In genomic region chr2:172949051-172949450, GRCm38 (mm10) we compare ENCODE assay signal across 14 mouse cellular contexts. TPM values are rescaled to one million over a fixed set of nuclear protein-coding genes. Genes with fewer than 3 reads are reported as not detected.
DNase-seq lines count a peak whose midpoint lies in the region; ATAC-seq and TF ChIP-seq lines count a peak whose summit lies in the region.
"Had no signal": no experiment of that assay in that cellular context is flagged by ENCODE, and none has a peak within 500 bp of the region (broad histone marks: within the 10 kb centered on the region; RNA-seq: fewer than 3 reads in every experiment).

No protein-coding gene starts in this region.

- no peak for ATAC-seq in heart, embryonic 16.5 days (replicated peaks; ENCODE audit: extremely low read depth, insufficient read depth, low FRiP score)
- ATAC-seq in lung, embryonic 14.5 days (ENCODE audit: insufficient read depth): no peak
- ATAC-seq in embryonic facial prominence, embryonic 14.5 days (ENCODE audit: low read depth): no peak

- H3K27me3 ChIP-seq in heart, embryonic 16.5 days (ENCODE audit: control insufficient read depth, insufficient read depth, low read length): no peaks in the 10 kb centered on the region; the same call in 1 of the 2 replicates
- no peaks in the 10 kb centered on the region for H3K27me3 ChIP-seq in lung, embryonic 14.5 days (ENCODE audit: insufficient read depth, low read length)
- H3K27me3 ChIP-seq in embryonic facial prominence, embryonic 14.5 days (replicated peaks; ENCODE audit: control insufficient read depth, insufficient read depth, low read length): no peaks in the 10 kb centered on the region; the same call in 1 of the 2 replicates
- H3K27me3 ChIP-seq: embryonic facial prominence, embryonic 15.5 days had no signal

- 31% methylated on average over 5 of the region's 5 CpGs for WGBS in heart, embryonic 16.5 days
- WGBS in lung, embryonic 14.5 days: 28% methylated on average over 5 of the region's 5 CpGs
- 33% methylated on average over 5 of the region's 5 CpGs for WGBS in embryonic facial prominence, embryonic 14.5 days

- no peak overlapping the region for H3K27ac ChIP-seq in heart, embryonic 16.5 days (ENCODE audit: low read length)
- no peak overlapping the region for H3K27ac ChIP-seq in lung, embryonic 14.5 days (ENCODE audit: low read depth)
- no peak overlapping the region for H3K27ac ChIP-seq in embryonic facial prominence, embryonic 14.5 days (replicated peaks; ENCODE audit: low read depth, low read length)
- H3K27ac ChIP-seq: embryonic facial prominence, embryonic 15.5 days; neural tube, embryonic 12.5 days had no signal

- H3K4me1 ChIP-seq in heart, embryonic 16.5 days (ENCODE audit: control insufficient read depth, insufficient read depth, low read length): peaks cover 17% of the 10 kb centered on the region
- no peaks in the 10 kb centered on the region for H3K4me1 ChIP-seq in lung, embryonic 14.5 days (ENCODE audit: insufficient read depth)
- 0 out of 2 replicates have a peak, but pooled peaks cover 4% of the 10 kb centered on the region for H3K4me1 ChIP-seq in embryonic facial prominence, embryonic 14.5 days (ENCODE audit: control insufficient read depth, insufficient read depth, low read length)
- H3K4me1 ChIP-seq: neural tube, embryonic 12.5 days had no signal

- 0 out of 2 replicates have a peak overlapping the region, but pooled peaks have one; percentile 29 for H3K9ac ChIP-seq in heart, embryonic 16.5 days (ENCODE audit: low read length)
- H3K9ac ChIP-seq in lung, embryonic 14.5 days: no peak overlapping the region
- H3K9ac ChIP-seq in embryonic facial prominence, embryonic 14.5 days (ENCODE audit: low read depth, low read length): no peak overlapping the region
- H3K9ac ChIP-seq: embryonic facial prominence, embryonic 15.5 days; neural tube, embryonic 12.5 days had no signal

- H3K9me3 ChIP-seq in heart, embryonic 16.5 days (replicated peaks; ENCODE audit: control insufficient read depth, low read length): 0 out of 2 replicates have a peak, but pooled peaks cover 3% of the 10 kb centered on the region
- H3K9me3 ChIP-seq in lung, embryonic 14.5 days (ENCODE audit: low read depth, low read length): no peaks in the 10 kb centered on the region; the same call in 1 of the 2 replicates
- H3K9me3 ChIP-seq in embryonic facial prominence, embryonic 14.5 days (ENCODE audit: control insufficient read depth, low read length): no peaks in the 10 kb centered on the region
- H3K9me3 ChIP-seq: embryonic facial prominence, embryonic 15.5 days had no signal

- DNase-seq in heart, postnatal 25 days (ENCODE audit: low spot score): no peak
- peak; percentile 68 for DNase-seq in lung, embryonic 14.5 days
- DNase-seq in lung, postnatal 14 days: no peak
- DNase-seq in R1 (ENCODE audit: low read depth, low spot score): peak; percentile 49
- DNase-seq in embryonic facial prominence, embryonic 14.5 days (ENCODE audit: low spot score): peak; percentile 32
- no peak for DNase-seq in adrenal gland, postnatal 14 days
- DNase-seq in thymus, adult 18-20 months: no peak
- DNase-seq: adrenal gland, adult 2 months; cerebellum, adult 18-20 months had no signal

- H3K4me3 ChIP-seq in heart, embryonic 16.5 days (ENCODE audit: low read length): no peak overlapping the region
- H3K4me3 ChIP-seq in lung, embryonic 14.5 days (ENCODE audit: low read depth, low read length): no peak overlapping the region
- no peak overlapping the region for H3K4me3 ChIP-seq in embryonic facial prominence, embryonic 14.5 days (ENCODE audit: low read depth, low read length)
- H3K4me3 ChIP-seq: embryonic facial prominence, embryonic 15.5 days; neural tube, embryonic 12.5 days had no signal

- peak; percentile 48 for TF ChIP-seq CTCF in lung, embryonic 14.5 days (IDR thresholded peaks at IDR 0.05; ENCODE audit: low read depth)

- H3K36me3 ChIP-seq in heart, embryonic 16.5 days (ENCODE audit: control insufficient read depth, insufficient read depth): no peaks in the 10 kb centered on the region
- H3K36me3 ChIP-seq in lung, embryonic 14.5 days (ENCODE audit: insufficient read depth): no peaks in the 10 kb centered on the region
- H3K36me3 ChIP-seq in embryonic facial prominence, embryonic 14.5 days (ENCODE audit: control insufficient read depth, insufficient read depth, low read length): no peaks in the 10 kb centered on the region
- H3K36me3 ChIP-seq: embryonic facial prominence, embryonic 15.5 days; neural tube, embryonic 12.5 days had no signal

- no peak overlapping the region for H3K4me2 ChIP-seq in heart, embryonic 16.5 days (ENCODE audit: low read depth, low read length)
- no peak overlapping the region for H3K4me2 ChIP-seq in lung, embryonic 14.5 days
- no peak overlapping the region for H3K4me2 ChIP-seq in embryonic facial prominence, embryonic 14.5 days (ENCODE audit: low read depth, low read length)
- H3K4me2 ChIP-seq: embryonic facial prominence, embryonic 15.5 days; neural tube, embryonic 12.5 days had no signal

- intact Hi-C loops in heart, postnatal 25 days (cut with DNase I): loop anchor here (5.0 kb wide), 1 partner anchor 117 kb away; no protein-coding TSS in a partner anchor

RNA-seq across cellular contexts. Expression of gene Bmp7, which starts 8.9 kb away (rescaled TPM):
- polyA plus RNA-seq in heart, embryonic 16.5 days (2015; fragmentation: Nextera tagmentation; extraction: Ambion mirVana): 32.8 and 33.3 TPM in 2 replicates
- 1 to 10 TPM in 1 of 2 experiments, under 1 TPM in 1; 0.83 to 1.6 TPM for total RNA-seq in heart, postnatal 25 days (2021)
- polyA plus RNA-seq in lung, embryonic 14.5 days (2014; fragmentation: Nextera tagmentation; extraction: Ambion mirVana): 9.6 and 10.7 TPM in 2 replicates
- 25.6 and 26.6 TPM in 2 replicates for polyA plus RNA-seq in embryonic facial prominence, embryonic 14.5 days (2014; fragmentation: Nextera tagmentation; extraction: Ambion mirVana)
- 15.2 and 15.9 TPM in 2 replicates for total RNA-seq in adrenal gland, postnatal 14 days (2021)
- total RNA-seq: MEL had no signal

RNA-seq across cellular contexts. Expression of gene Spo11, which starts 28.4 kb away (rescaled TPM):
- 0.69 and 1.6 TPM in 2 replicates for polyA plus RNA-seq in heart, embryonic 16.5 days (2015; fragmentation: Nextera tagmentation; extraction: Ambion mirVana)
- not detected for total RNA-seq in heart, postnatal 25 days (2021)
- polyA plus RNA-seq in lung, embryonic 14.5 days (2014; fragmentation: Nextera tagmentation; extraction: Ambion mirVana): 0.13 and 0.15 TPM in 2 replicates
- polyA plus RNA-seq in embryonic facial prominence, embryonic 14.5 days (2014; fragmentation: Nextera tagmentation; extraction: Ambion mirVana): 1.8 and 3.1 TPM in 2 replicates
- not detected in 2 replicates for total RNA-seq in adrenal gland, postnatal 14 days (2021)
- total RNA-seq: adrenal gland, adult 2 months; MEL had no signal
- polyA plus RNA-seq: adrenal gland, adult 2 months; intestine, embryonic 14.5 days had no signal

RNA-seq across cellular contexts. Expression of gene Rae1, which starts 50.9 kb away (rescaled TPM):
- polyA plus RNA-seq in heart, embryonic 16.5 days (2015; fragmentation: Nextera tagmentation; extraction: Ambion mirVana): 95.8 and 103 TPM in 2 replicates
- 10 to 100 TPM; 24.4 to 25.3 TPM for total RNA-seq in heart, postnatal 25 days (2021)
- 137 and 142 TPM in 2 replicates for polyA plus RNA-seq in lung, embryonic 14.5 days (2014; fragmentation: Nextera tagmentation; extraction: Ambion mirVana)
- 110 and 120 TPM in 2 replicates for polyA plus RNA-seq in embryonic facial prominence, embryonic 14.5 days (2014; fragmentation: Nextera tagmentation; extraction: Ambion mirVana)
- 55.3 and 65.0 TPM in 2 replicates for total RNA-seq in adrenal gland, postnatal 14 days (2021)

Comparison
In these comparisons a context has a peak if more than half of its experiments do, and no peak if none do; other contexts are left out.
1. DNase-seq: peak in lung, embryonic 14.5 days (single experiment), R1 (single experiment) and embryonic facial prominence, embryonic 14.5 days (single experiment); none in heart, postnatal 25 days (single experiment), lung, postnatal 14 days (single experiment), adrenal gland, postnatal 14 days (single experiment) and thymus, adult 18-20 months (0 of 2).